Mouse (Mus musculus): ENCODE data around the gene Cltc. TPM values are rescaled to one million over a fixed set of nuclear protein-coding genes. Genes with fewer than 3 reads are reported as not detected.

Cltc gene
- polyA plus RNA-seq, 1 experiment from 2014 or later = 143 TPM

DNA sequence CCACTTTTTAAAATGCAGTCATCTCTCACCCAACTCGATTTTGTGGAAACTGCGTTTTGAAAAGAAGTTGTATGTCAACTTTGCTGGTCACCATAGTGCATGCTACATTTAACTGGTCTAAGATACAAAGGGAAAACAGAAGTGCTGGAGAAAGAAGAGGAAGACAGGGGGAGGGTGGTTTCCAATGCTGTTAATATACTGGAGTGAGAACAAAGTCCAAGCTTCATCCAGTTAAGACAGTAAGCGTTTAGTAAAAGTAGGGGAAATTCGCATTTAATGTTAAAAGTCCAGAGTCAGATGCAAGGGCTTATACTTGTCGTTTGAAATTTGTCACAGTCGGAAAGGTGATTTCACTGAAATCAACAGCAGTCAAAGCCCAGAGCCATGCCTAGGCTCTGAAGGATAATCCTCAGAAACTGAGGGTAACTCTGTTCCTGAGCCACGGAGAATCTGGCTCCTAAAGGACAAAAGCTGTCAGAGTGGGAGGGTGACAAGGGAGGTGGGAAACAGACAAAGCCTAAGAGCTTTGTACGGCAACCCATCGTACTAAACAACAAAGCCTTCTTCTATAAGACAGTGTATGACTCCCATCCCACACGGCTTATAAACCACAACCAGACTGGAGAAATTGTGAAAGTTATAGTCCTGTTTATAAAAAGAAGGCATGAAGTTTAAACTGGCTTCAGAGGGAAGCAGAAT lies 23.0 kb downstream of the Cltc start:
- Histone ChIP-seq H3K9me3 (no peaks in the 10 kb centered on the region), H3K4me3 (no peak overlapping the region), H3K36me3 (peaks cover 47% of the 10 kb centered on the region), H3K4me1 (peaks cover 10% of the 10 kb centered on the region; the same call in 1 of the 2 replicates), H3K27me3 (ENCODE audit: insufficient read depth, poor library complexity, severe bottlenecking) (no peaks in the 10 kb centered on the region), H3K27ac (peak overlapping the region; percentile 52; the same call in 1 of the 2 replicates)
- 76% methylated on average over 10 of the region's 10 CpGs for WGBS
- no peak for DNase-seq (ENCODE audit: low spot score)

- WGBS = 53% methylated on average over 2 of the region's 2 CpGs
- peaks cover 10% of the 10 kb centered on the region; the same call in 1 of the 2 replicates for H3K4me1 ChIP-seq
- DNase-seq (ENCODE audit: low spot score) = no peak
- H3K9me3 ChIP-seq = no peaks in the 10 kb centered on the region
- peak overlapping the region; percentile 78 for H3K27ac ChIP-seq
- peak overlapping the region; percentile 19; the same call in 1 of the 2 replicates for H3K4me3 ChIP-seq
- peaks cover 68% of the 10 kb centered on the region for H3K36me3 ChIP-seq
- H3K27me3 ChIP-seq (ENCODE audit: insufficient read depth, poor library complexity, severe bottlenecking) = no peaks in the 10 kb centered on the region
Observed at GRCm38 (mm10) chr11:86731443-86731842, 25.9 kb downstream of the Cltc start.

DNA sequence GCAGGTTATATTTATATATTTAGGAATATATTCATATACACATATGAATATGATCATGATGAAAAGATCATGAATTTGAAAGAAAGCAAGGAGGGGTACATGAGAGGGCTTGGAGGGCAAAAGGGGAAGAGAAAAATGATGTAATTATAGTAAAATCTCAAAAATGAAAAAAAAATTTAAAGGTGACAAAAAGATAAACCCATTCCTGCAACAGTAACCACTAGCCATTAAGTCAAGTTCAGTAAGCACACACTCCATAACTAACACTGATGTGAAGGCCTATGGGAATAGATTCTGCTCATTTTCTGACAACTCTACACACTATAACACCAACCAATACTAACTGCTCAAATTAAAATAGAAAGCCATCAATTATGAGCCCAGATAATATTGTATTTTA lies 31.8 kb downstream of the Cltc start:
- no peaks in the 10 kb centered on the region for H3K4me1 ChIP-seq
- DNase-seq (ENCODE audit: low spot score) = no peak
- H3K27me3 ChIP-seq (ENCODE audit: insufficient read depth, poor library complexity, severe bottlenecking) = no peaks in the 10 kb centered on the region
- peaks cover 81% of the 10 kb centered on the region for H3K36me3 ChIP-seq
- H3K4me3 ChIP-seq = no peak overlapping the region
- H3K27ac ChIP-seq = no peak overlapping the region
- no peaks in the 10 kb centered on the region for H3K9me3 ChIP-seq

DNA sequence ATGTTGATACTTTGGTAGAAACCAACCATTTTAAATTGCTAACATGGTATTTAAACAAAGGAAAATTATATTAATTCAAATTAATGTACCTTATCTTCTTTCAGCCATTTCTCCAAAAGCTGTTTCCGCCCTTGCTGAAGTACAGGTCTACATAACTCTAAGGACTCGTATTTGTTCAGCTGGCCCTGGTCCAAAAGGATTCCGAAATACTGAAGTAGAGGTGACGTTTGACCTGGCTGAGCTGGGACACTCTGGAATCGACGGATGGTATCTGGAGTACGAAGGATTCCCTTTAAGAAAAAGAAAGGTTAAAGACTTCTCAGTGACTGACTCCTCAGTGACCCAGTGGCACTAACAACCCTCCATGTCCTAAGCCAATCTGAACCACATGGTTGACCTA lies 32.4 kb downstream of the Cltc start:
- Histone ChIP-seq H3K4me1 (no peaks in the 10 kb centered on the region), H3K4me3 (no peak overlapping the region), H3K27me3 (ENCODE audit: insufficient read depth, poor library complexity, severe bottlenecking) (no peaks in the 10 kb centered on the region), H3K27ac (no peak overlapping the region), H3K9me3 (no peaks in the 10 kb centered on the region), H3K36me3 (peaks cover 81% of the 10 kb centered on the region)
- no peak for DNase-seq (ENCODE audit: low spot score)
- WGBS = 90% methylated on average over 7 of the region's 7 CpGs

DNA sequence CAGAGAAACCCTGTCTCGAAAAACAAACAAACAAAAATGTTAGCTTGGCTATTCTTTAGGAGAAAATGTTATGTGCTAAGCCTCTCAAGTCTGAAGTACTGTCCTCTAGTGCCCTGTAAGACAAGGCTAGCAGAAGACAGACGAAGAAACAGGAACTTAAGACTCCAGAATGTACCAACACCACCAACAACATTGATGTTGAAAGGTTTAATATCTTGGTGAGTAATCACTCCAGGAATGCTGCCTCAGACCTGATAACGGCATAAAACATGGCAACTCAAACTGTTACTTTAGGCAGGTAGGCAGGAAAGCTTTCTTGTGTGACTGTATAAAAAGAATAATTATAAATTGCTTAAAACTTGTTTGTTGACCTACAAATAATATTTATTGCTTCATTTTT lies 33.4 kb downstream of the Cltc start:
- Histone ChIP-seq H3K36me3 (peaks cover 84% of the 10 kb centered on the region), H3K9me3 (no peaks in the 10 kb centered on the region), H3K27me3 (ENCODE audit: insufficient read depth, poor library complexity, severe bottlenecking) (no peaks in the 10 kb centered on the region), H3K4me3 (no peak overlapping the region), H3K4me1 (no peaks in the 10 kb centered on the region), H3K27ac (no peak overlapping the region)
- 91% methylated on average over 3 of the region's 3 CpGs for WGBS
- DNase-seq (ENCODE audit: low spot score) = no peak

- Histone ChIP-seq H3K4me3 (no peak overlapping the region), H3K4me1 (no peaks in the 10 kb centered on the region), H3K27ac (no peak overlapping the region), H3K36me3 (peaks cover 89% of the 10 kb centered on the region), H3K27me3 (ENCODE audit: insufficient read depth, poor library complexity, severe bottlenecking) (no peaks in the 10 kb centered on the region), H3K9me3 (no peaks in the 10 kb centered on the region)
- 91% methylated on average over 8 of the region's 8 CpGs for WGBS
- DNase-seq (ENCODE audit: low spot score) = no peak
Observed at GRCm38 (mm10) chr11:86719390-86719789, 38.0 kb downstream of the Cltc start.

- no peak for DNase-seq (ENCODE audit: low spot score)
- no peak overlapping the region for H3K4me3 ChIP-seq
- no peaks in the 10 kb centered on the region for H3K4me1 ChIP-seq
- H3K27ac ChIP-seq = no peak overlapping the region
- peaks cover 84% of the 10 kb centered on the region for H3K36me3 ChIP-seq
- 97% methylated on average over 3 of the region's 3 CpGs for WGBS
- no peaks in the 10 kb centered on the region for H3K9me3 ChIP-seq
- no peaks in the 10 kb centered on the region for H3K27me3 ChIP-seq (ENCODE audit: insufficient read depth, poor library complexity, severe bottlenecking)
Observed at GRCm38 (mm10) chr11:86718369-86718768, 39.0 kb downstream of the Cltc start.

GRCm38 (mm10) chr11:86717306-86718065 lies 39.9 kb downstream of the Cltc start:
- no peaks in the 10 kb centered on the region for H3K27me3 ChIP-seq (ENCODE audit: insufficient read depth, poor library complexity, severe bottlenecking)
- no peak overlapping the region for H3K27ac ChIP-seq
- 94% methylated on average over 6 of the region's 6 CpGs for WGBS
- H3K9me3 ChIP-seq = no peaks in the 10 kb centered on the region
- no peak overlapping the region for H3K4me3 ChIP-seq
- peaks cover 86% of the 10 kb centered on the region for H3K36me3 ChIP-seq
- no peaks in the 10 kb centered on the region for H3K4me1 ChIP-seq
- no peak for DNase-seq (ENCODE audit: low spot score)

DNA sequence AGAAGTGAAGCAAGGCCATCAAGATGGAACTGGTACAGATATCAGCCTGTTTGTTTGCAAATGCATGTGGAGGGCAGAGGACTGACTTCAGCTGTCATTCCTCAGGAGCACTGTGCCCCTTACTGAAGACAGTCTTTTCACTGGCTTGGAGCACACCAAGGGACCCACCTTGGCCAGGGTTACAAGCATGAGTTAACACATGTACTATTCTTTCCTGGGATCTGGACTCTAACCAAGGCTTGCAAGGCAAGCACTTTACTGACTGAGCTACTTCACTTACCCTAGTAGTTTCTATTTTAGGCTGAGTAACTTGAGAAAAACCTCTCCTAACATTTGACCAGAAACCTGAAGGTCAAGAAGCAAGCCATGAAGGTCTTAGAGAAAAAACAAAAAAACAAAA lies 42.8 kb downstream of the Cltc start:
- H3K4me3 ChIP-seq = no peak overlapping the region
- no peaks in the 10 kb centered on the region for H3K27me3 ChIP-seq (ENCODE audit: insufficient read depth, poor library complexity, severe bottlenecking)
- no peak for DNase-seq (ENCODE audit: low spot score)
- H3K9me3 ChIP-seq = no peaks in the 10 kb centered on the region
- H3K36me3 ChIP-seq = peaks cover 89% of the 10 kb centered on the region
- H3K4me1 ChIP-seq = no peaks in the 10 kb centered on the region
- no peak overlapping the region for H3K27ac ChIP-seq

DNA sequence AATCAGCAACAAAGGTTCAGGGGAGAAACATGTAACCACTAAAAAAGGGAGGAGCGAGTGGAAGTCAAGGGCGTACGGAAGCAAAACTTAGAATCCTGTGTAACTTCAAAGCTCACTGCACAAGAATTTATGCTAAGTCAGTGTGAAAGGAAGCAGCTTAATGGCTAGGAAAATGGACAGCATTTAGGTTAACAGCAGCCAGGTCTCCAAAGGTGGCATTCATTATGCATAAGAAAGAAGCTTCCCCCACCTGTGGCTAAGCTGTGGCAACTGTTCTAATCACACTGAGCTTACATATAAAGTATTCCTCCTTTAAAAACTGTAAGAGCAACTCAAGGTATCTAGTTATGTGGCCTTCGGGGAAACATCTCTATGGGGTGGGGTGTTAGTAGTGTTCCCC lies 56.2 kb downstream of the Cltc start:
- H3K4me3 ChIP-seq = no peak overlapping the region
- H3K36me3 ChIP-seq = peaks cover 94% of the 10 kb centered on the region
- H3K4me1 ChIP-seq = no peaks in the 10 kb centered on the region
- WGBS = 88% methylated on average over 4 of the region's 4 CpGs
- H3K27ac ChIP-seq = no peak overlapping the region
- H3K27me3 ChIP-seq (ENCODE audit: insufficient read depth, poor library complexity, severe bottlenecking) = no peaks in the 10 kb centered on the region
- H3K9me3 ChIP-seq = no peaks in the 10 kb centered on the region
- DNase-seq (ENCODE audit: low spot score) = no peak

- Histone ChIP-seq H3K27ac (no peak overlapping the region), H3K27me3 (ENCODE audit: insufficient read depth, poor library complexity, severe bottlenecking) (no peaks in the 10 kb centered on the region), H3K9me3 (no peaks in the 10 kb centered on the region), H3K4me3 (no peak overlapping the region), H3K4me1 (no peaks in the 10 kb centered on the region), H3K36me3 (peaks cover 90% of the 10 kb centered on the region)
- WGBS = 82% methylated on average over 4 of the region's 4 CpGs
- DNase-seq (ENCODE audit: low spot score) = no peak
Observed at GRCm38 (mm10) chr11:86695461-86695860, 61.9 kb downstream of the Cltc start.

DNA sequence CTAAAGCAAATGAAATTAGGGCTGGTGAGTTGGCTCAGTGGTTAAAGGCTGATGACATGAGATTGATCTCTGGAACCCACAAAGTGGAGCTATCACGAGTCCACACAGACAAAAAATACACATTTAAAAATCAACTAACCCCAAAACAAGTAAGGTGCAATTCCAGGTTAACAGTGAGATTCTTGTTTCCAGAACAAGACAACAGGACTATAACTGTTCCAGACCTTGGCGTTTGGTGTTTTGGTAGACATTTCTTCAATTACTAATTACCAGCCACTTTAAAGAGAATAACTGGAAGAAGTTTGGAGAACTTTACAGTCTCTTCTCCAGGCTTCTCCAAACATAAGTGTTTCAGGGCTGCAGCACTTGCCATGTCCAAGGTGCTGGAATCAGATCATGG lies 64.8 kb downstream of the Cltc start:
- 90% methylated on average over 2 of the region's 2 CpGs for whole genome bisulfite sequencing
- Histone ChIP-seq H3K9me3 (no peaks in the 10 kb centered on the region), H3K4me3 (no peak overlapping the region), H3K36me3 (peaks cover 87% of the 10 kb centered on the region), H3K27me3 (ENCODE audit: insufficient read depth, poor library complexity, severe bottlenecking) (no peaks in the 10 kb centered on the region), H3K4me1 (no peaks in the 10 kb centered on the region), H3K27ac (no peak overlapping the region)
- no peak for DNase-seq (ENCODE audit: low spot score)

- Histone ChIP-seq H3K27me3 (ENCODE audit: insufficient read depth, poor library complexity, severe bottlenecking) (no peaks in the 10 kb centered on the region), H3K4me3 (no peak overlapping the region), H3K27ac (no peak overlapping the region), H3K36me3 (peaks cover 86% of the 10 kb centered on the region), H3K4me1 (no peaks in the 10 kb centered on the region), H3K9me3 (no peaks in the 10 kb centered on the region)
- DNase-seq (ENCODE audit: low spot score) = no peak
- WGBS = 87% methylated on average over 2 of the region's 2 CpGs
Observed at GRCm38 (mm10) chr11:86691956-86692355, 65.4 kb downstream of the Cltc start.

Data from heart, embryonic 10.5 days (tissue).